Mouse (Mus musculus) liver, adult 2 months (tissue): Measurements from ENCODE around the gene Adam10.

ENCODE experiments used
- CTCF ChIP-seq: fragments of 200-500 bp; IDR thresholded peaks from 2 replicates; pipeline ENCODE4 v1.5.1; 2011; ENCODE audit warnings: low read depth, low read length, control low read depth
- POLR2A ChIP-seq: fragments of 200-500 bp; IDR thresholded peaks from 2 replicates; pipeline ENCODE4 v1.6.1; 2011; ENCODE audit warnings: low read length, control low read depth; ENCODE audit not compliant: insufficient read depth; ENCODE audit errors: extremely low read depth

DNA sequence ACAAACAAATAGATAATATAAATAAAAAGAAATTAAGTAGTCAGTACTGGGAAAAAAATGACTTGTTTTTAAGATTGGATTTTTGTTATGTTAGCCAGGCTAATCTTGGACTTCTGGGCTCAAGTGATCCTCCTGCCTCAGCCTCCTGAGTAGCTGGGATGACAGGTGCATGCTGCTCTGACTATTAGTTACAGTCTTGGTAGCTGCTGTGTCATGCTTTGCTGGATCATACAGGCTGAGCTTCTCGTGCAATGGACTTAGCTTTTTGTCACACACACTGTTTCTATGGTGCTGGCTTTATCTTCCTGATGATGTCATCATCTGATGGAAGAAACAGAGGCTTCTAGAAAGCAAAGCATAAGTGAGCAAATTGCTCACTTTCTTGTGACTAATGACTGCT, 127.3 kb downstream of the Adam10 start:
- TF ChIP-seq CTCF = no peak
- TF ChIP-seq POLR2A = no peak
